Mouse (Mus musculus): ENCODE measurements around the gene Ntan1.

Gene Ntan1

GRCm38 (mm10) chr16:13834382-13834781 lies 15.7 kb downstream of the Ntan1 start:
- no peak for DNase-seq

DNA sequence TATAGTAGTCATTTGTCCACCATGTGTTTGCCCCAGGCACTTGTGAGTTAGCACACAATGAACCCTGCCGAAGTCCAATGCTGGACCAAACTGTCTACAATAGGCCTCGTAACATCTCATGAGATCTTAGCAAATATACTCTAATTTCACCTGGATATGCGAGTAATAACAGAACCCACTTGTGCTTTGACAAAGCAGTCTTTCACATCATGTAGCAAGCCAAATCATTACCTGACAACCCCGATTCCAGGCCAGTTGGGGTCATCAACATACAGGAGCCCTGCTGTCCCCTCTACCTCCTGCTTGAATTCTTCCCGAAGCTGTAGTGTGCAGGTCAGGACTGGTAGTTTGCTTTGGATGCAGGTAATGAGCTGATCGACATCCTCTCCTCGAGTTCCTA lies 21.4 kb downstream of the Ntan1 start:
- no peak for DNase-seq

DNA sequence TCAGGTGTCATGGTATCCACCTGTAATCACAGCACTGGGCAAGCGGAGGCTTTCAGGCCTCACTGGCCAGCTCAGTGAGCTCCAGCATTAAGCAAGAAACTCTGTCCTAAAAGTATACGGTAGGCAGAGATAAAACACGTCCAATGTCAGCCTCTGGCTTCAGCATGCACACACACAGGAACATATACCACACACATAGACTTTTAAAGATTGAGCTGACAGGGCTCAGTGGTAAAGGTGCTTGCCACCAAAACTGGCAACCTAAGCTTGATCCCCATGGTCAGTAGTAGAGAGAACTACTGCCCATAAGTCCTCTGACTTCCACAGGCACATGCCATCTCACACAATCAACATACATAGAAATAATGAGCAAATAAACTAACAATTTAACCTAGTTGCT lies 22.3 kb downstream of the Ntan1 start:
- no peak for DNase-seq

DNA sequence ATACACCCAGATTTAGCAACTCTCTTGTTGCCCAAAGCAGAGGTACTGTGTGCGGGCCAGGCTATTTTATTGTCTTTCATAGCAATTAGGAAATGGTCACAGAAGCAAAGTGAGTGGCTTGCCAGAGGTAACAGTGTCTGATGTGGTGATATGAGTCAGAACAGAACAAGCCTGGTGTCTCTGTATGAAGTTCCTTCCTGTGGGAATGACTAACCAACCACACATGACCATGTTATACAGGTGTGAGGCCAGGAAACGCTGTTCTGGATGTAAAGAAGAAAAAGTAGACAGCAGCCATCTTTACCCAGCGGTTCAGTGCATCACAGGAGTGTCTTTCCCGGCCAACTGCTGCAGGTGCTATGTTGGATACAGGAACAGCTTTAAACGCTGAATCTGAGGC lies 26.4 kb downstream of the Ntan1 start:
- DNase-seq: no peak

GRCm38 (mm10) chr16:13846675-13847074 lies 28.0 kb downstream of the Ntan1 start:
- no peak for DNase-seq

- DNase-seq: no peak
These were observed 29.7 kb downstream of the Ntan1 start for GRCm38 (mm10) chr16:13848310-13848709.

DNA sequence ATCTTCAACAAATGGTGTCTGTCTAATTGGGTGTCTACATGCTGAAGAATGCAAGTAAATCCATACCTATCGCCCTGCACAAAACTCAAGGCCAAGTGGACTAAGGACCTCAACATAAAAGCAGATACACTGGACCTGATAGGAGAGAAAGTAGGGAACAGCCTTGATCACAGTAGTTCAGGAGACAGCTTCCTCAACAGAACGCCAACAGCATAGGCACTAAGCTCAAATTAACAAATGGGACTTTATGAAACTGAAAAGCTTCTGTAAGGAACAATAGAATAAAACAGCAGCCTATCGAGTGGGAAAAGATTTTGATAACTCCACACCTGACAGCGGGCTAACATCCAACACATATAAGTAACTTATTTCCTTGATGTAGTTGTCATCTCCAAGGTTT lies 32.8 kb downstream of the Ntan1 start:
- DNase-seq: no peak

GRCm38 (mm10) chr16:13853886-13854285 lies 35.2 kb downstream of the Ntan1 start:
- no peak for DNase-seq

DNA sequence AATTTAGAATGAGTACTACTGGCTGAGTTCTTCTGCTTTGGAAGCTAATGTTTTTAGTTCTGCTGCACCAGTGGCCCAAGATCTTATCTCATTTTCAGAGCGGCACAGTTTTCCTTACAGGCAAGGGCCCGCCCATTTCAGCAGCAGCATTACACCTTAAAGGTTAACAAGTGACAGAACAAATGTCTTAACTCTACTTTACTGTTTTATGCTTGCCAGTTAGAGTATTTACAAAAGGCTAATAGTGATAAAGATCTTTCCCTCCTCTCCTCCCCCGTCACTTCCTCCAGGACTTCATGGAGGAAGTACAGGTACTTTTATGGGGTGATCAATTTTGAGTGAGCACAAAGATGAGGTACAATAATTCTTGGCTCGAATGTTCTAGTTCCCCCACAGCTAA lies 47.4 kb downstream of the Ntan1 start:
- DNase-seq: no peak

DNA sequence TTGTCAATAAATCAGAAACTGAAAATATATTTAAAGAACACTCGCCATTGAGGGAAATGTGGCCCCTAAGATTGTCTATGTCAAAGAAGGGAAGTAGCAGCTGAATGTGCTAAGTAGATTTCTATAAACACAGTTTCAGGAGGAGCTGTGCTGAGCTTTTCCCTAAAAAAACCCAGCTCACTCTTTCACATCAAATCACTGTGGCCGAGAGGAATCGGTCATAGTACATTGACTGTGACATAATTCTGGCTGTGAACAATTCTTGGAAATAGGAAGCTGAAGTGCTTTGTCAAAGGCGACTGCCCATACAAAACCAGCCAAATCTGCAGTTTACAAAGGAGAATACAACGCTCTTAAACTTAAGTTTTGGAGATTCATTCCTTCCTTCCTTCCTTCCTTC lies 48.0 kb downstream of the Ntan1 start:
- no peak for DNase-seq

DNA sequence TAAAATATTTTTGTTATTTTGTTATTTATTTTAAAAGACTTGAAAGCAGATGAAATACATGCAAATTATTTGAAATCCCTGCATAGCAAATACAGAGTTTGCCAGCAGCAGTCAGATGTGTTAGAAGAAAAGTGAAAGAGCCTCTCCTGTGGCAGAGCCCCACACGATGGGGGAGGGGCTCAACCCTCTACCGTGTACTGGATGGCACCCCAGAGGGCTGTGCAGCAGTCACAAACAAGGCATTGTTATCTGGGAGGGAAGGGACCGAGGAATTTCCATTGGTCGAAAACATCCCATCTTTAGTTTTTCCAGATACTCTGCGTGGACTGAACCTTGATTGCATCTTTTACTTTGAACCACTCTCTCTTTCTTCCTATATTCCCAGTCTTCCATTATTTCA lies 48.8 kb downstream of the Ntan1 start:
- DNase-seq: peak; percentile 74

- DNase-seq: peak; percentile 14
These were observed 49.4 kb downstream of the Ntan1 start for GRCm38 (mm10) chr16:13867910-13868514.

DNA sequence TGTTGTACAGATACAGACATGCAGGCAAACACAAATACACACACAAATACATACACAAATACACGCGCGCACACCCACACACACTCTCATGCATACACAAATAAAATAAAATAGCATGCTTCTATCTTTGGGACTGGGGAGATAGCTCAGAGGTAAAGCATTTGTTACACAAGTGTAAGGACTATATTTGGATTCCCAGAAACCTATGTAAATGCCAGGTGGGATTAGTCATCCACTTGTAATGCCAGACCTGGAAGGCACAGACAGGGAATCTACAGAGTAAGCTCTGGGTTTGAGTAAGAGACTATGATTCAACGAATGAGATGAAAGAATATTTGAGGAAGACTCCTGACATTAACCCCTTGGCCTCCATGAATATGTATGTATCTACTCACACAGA lies 56.8 kb downstream of the Ntan1 start:
- DNase-seq: peak; percentile 25

DNA sequence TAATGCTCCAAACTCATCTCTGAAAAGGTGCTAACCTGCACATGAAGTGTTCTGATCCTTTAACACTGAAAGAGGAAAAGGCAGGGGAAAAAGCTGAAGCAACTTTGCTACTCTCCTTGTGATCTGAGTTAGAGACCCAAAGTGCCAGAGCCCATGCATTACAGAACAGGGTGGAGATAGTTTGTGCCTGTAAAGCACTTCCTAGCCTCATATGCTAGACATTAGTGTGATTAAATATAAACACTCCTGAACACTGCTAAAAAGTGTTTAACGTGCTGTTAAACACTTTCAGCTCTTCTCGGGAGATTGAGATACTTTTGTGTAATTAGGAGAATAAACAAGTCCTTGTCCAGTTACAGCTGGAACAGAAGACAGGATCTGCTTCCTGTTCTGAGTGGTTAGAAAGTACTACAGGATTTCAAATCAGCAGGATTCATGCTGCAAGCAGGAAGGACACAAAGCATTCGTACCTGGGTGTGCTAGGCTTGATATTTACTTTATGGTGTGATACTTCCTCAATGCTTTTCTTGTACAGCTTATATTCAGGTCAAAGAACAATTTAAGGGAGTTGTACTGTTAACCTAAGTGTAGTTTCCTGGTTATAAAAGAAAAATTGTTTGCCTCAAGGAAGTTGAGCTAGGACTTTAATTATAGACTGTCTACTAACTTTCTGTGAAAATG lies 64.6 kb downstream of the Ntan1 start:
- DNase-seq: no peak

Data from layer of hippocampus, adult 9-11 months (tissue).